Mouse (Mus musculus): ENCODE results near the gene Anp32e.
"Not testable (repeated sequence)": the region's sequence is repeated elsewhere in the genome, so short reads cannot be mapped to it uniquely, and the experiment has no call there.

The Anp32e gene

DNA sequence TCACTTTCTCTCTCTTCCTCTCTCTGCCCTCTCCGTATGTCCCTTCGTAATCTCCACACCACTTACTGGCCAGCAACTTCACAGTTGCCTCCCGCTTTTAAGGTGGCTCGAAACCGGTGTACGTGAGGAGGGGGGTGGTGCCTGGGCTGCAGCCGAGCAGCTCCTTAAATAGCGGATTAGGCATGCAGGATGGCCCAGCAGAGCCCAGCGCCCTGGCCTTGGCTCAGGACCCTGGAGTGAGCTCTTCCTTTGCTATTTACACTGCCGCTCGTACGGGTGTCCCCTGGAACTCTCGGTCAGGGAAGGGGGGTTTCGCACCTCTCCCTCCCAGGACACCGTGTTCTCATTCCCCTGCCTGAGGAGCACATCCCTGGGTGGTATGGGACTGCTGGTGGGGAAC, 24.5 kb upstream of the Anp32e start, which contains the start of gene Car14:
Car14 (minus strand) TSS at position 124 of the 400 bp plus-strand sequence.
- DNase-seq = no peak

DNA sequence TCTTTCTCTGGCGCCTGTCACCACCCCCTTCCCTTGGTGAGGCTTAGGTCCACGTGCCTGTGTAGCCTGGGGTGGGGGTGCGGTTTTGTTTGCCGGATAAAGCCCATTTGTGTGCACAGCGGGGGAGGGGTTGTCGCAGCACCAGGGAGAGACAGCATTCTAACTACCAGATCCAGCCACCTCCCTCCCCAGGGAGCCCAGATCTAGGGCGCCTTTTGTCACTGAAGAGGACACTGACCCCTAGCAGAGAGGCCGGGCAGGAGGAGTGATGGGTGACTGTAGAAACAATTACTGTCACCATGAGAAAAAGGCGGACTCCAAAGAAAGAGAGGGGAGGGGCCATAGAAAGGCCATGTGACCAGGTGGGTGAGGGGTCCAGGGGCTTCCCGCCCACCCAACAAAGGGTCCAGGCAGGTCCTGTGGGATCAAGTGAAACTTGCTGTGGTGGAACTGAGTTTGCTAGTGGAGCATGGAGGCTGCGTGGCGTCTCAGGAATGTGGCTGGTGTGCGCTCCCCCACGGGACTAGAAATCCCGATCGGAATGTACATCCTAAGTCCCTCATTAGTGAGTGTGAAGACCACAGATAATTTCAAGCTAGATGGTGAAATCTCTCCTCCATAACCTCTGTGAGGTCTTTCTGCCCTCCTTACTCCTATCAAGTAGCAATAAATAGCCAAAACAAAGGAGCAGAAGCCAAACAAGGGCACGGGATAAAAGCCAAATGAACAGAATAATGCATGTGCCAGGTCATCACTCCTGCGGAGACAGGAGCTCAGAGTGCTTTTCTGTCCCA, 23.7 kb upstream of the Anp32e start:
- no peak for DNase-seq

DNA sequence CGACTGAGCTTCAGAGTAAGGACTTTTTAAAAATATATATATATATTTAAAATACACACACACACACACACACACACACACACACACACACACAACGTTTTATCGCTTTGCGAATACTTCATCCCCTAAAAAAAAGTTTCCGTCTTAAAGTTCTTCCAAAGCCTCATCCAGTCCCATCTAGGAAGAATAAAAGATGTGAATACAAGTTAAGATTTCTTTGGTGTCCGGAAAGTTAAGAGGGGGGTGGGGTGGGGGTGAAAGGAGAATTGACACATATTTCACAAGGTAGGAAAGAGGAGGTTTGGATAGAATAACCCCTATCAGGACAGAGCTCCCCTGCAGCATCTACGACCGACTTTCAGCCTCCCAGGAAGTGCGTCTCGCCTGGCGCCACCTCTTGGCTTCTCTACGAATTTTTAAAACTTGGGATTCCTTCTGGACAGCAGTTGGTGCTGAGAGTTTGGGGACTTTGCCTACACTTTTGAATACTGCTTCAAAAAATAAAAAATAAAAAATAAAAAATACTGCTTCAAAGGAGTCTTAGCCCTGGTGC, 23.0 kb upstream of the Anp32e start:
- DNase-seq = peak in 1 of 2 experiments; percentile 45

DNA sequence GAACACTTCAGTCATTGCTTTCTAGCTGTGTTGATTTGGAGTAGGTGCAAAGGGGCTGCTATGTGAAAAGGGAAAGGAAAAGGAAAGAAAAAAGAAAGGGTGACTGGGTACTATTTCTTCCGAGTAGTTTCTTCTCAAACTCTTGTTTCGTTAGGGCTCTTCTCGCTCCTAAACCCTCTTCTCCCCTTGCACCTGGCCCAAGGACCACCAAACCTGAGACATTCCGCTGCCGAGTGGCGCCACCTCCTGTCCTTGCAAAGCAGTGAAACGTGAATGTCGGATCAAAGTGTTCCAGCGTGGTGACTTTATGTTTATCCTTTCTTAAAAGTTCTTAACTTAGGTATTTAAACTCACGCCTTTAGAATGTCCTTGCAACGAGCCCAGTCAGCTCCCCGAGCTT, 22.2 kb upstream of the Anp32e start:
- DNase-seq = peak in 1 of 2 experiments; percentile 64

DNA sequence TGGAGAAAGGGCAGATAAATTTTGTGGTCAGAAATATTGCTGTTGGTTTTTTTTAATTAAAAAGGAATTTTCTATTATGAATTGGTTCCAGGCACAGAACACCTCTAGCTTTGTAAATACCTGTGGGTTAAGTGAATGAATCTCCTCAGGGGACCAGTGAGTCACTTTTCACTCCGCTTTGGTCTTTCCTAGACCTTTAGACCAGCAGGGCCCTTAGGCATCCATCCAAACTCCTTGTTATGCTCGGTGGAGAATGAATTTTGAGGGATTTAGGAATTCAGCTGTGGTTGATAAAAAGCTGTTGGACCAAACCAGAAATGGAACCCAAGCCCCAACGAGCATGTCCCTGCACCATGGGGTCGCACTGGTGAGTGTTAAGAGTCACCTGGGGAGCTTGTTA, 21.4 kb upstream of the Anp32e start:
- DNase-seq = no peak

DNA sequence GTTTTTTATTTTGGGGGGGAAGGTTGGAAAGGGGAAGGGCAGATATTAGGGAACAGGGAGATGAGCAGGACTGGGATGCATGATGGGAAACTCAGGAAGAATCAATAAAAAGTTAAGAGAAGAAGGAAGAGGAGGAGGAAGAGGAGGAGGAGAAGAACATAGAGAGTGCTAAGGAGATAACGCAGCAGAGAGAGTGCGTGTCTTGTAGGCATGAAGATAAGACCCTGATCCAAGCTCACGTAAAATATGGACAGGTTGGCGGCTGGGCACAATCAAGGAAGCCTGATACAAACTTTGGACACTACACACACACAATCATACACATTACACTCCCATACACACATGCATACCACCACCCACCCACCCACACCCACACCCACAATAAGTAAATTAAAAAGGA, 14.3 kb upstream of the Anp32e start:
- no peak for DNase-seq

DNA sequence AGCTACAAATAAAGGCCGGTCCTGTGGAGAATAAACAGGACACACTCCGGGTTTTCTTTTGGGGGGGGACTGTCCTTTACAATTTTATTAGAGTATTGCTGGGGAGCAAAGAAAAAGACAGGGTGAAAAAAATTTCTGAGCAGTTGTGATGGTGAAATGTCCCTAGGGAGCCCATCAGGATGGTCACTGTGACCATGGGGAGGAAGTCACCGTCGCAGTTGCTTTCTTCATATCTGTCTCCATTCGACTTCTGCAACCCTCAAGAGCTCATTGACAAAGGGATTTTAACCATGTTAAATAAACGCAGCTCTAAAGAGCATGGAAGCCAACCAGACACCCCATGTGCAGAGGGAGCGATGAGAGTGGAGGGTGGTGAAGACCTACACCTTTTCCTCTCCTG, 12.3 kb upstream of the Anp32e start:
- no peak for DNase-seq

DNA sequence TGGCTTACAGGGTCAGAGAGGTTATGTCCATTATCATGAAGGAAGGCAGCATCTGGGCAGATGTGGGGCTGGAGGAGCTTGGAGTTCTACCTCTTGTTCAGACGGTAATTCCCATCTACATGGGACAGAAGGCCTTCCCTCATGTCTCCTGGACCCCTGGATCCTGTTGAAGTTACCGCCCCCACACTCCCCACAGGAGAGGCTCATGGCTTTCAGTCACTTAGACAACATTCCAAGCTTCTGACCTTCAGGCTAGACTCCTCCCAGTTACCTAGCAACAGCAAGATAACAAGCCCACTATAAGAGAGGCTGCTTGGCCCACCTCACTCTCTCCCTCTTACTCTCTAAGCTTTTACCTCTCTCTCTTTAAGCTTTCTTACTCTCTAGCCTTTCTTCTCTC, 8.5 kb upstream of the Anp32e start:
- not testable (repeated sequence) for DNase-seq

DNA sequence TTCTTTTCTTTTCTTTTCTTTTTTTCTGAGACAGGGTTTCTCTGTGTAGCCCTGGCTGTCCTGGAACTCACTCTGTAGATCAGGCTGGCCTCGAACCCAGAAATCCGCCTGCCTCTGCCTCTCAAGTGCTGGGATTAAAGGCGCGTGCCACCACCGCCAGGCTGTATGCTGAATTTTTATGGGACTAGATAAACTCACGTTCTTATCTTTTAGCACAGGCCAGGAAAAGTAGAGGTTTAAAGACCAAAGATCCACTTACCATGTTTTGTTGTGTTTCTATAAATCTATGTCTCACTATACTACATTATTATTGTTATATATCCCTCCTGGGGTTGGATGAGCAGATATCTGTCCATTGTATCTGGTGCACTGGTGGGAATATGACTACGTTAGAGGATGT, 5.6 kb upstream of the Anp32e start:
- DNase-seq = not testable (repeated sequence)

DNA sequence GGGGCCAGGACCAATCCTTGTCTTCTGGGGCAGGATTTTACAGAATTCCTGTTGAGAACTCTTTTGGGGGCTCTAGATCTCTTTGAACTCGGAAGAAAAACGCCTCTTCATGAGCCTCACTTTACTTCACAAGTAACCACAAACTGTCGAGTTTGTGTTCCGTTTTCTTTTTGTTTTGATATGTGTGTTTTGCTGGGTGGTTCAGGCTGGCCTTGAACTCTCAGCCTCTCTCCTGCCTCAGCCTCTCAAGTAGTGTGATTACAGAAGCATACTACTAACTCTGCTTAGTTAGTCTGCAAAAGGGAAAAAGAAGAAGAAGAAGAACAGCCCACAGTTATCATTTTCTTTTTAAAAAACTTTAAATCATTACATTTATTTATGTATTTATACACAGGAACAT, 4.9 kb upstream of the Anp32e start:
- no peak for DNase-seq

DNA sequence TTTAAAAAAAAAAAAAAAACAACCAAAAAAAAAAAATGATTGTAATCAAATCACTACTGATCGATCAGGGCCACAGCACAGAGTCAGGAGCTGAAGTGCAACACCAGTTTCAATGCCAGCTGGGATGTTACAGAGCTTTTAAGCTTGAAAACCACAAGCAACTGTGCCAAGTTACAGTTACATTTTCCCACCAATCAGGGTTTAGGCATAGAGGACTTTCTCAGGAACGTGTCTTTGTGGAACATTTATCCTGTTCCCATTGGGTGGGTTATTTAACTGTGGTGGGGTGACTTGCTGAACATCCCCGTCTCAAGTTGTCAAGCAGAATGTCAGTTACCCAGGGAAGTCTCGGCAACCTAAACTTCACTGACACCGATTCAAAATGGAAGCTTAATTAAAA, 4.0 kb upstream of the Anp32e start:
- no peak for DNase-seq

DNA sequence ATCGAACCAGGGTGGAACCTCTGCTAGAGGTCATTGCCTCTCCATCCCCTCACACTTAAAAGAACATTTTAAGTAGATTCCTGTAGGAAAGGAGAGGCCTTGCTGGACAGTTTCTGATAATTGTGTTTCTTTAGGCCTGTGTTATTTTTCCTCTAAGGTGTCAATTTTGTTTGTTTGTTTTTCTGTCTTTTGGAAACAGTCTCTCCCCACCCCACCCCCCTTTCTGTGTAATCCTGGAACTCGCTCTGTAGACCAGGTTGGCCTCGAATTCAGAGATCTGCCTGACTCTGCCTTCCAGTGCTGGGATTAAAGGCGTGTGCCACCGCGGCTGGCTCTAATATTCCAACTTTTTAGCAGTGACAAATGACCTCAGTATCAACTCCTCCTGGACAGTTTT, 787 bp upstream of the Anp32e start:
- DNase-seq = no peak

DNA sequence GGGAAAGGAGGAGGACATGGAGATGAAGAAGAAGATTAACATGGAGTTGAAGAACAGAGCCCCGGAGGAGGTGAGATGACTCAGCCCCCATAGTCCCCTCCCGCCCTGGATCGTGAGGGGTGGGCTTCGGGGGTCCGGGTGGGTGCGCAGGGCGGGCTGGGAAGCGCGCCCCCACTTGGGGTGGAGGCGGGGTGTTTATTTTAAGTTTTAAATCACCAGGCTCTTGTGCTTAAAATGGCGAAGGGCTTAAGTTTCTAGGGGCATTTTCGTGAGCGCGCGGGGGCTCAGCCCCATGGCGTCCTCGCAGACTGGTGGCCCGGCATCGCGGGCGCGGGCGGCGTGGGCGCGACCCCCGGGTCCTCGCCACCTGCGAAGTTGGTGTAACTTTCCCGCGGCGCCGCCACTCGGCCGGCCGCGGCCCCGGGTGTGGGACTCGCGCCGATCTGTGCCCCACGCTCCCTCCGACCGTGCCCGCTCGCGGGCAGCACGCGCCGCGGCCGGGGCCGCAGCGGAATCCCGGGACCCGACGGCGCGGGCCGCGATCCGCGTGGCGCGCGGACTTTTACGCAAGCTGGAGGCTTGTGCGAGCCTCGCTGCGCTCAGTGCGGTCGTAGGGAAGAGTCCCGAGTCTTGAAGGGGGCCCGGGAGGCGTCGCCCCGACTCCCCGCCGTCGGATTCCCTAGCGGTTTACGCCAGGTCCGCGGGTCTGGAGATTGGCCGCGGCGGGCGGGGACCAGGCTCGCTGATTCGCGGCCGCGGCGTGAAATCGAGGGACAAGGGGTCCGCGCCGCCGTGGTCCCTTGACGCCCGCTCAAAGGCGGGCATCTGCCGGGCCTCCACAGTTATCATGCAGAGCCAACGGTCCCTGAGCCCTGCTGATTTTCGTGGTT, 780 bp downstream of the Anp32e start:
- DNase-seq = peak; percentile 42 to 56

DNA sequence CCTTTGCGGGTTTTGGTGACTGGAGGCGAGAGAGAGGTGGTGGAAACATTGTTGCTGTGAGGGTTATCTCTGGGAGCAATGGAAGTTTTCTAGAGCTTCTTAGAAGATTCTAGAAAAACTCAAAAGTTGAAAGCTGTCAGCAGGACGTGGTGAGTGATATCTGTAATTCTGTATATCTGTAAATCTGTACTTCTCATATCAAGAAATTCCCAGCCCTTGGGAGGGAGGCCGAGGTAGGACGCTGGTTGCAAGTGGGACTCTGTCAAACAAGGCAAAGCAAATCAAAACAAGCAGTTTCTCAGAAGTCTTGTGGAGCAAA, 1.4 kb downstream of the Anp32e start:
- DNase-seq = no peak

DNA sequence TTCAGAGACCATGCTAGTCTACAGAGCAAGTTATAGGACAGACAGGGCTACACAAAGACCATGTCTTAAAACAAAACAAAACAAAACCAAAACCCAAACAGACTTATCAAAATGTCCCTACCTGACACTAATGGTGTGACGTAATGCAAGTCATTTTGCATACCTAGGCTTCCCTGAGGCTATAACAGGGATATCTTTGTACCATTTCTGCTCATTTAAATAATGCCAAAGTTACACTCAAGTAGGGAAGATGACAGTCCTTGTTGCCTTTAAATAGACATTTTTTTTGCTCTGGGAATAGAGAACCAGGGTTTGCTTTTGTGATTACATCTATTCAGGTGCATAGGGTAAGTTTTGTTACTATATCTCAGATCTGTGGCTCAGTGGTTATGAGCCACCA, 2.4 kb downstream of the Anp32e start:
- DNase-seq = no peak

DNA sequence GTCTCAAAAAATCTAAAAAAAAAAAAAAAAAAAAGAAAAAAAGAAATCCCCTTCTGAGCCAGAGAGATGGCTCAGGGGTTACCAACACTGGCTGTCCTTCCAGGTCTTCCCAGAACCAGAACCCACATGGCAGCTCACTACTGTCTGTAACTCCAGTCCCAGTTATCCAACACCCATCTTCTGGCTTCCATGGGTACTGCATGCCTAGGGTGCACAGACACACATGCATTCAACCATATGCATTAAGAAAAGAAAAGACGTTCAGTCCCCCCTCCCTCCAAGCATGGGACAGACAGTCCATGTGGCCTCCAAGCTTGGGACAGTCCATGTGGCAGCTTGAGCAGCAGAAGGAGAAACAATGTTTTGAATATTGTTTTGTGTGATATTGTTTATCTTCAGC, 3.1 kb downstream of the Anp32e start:
- no peak for DNase-seq

DNA sequence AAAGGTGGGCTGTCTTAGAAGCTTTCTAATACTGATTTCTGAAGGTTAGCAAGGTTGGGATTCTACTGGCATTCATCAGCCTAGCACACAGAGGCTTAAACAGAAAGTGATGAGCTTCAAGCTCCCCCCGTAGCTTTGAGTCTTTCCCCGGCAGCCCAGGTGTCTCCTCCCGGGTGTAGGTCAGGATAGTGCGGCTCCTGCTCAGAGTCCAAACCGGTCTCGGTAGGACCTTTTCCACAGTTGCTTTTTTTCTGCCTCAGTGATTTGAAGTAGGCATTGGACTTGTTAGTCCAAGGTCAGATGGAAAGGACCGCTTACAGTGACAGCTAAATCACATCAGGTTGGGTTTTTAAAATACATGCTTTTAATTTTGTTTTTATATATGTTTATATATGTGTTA, 3.5 kb downstream of the Anp32e start:
- DNase-seq = no peak

DNA sequence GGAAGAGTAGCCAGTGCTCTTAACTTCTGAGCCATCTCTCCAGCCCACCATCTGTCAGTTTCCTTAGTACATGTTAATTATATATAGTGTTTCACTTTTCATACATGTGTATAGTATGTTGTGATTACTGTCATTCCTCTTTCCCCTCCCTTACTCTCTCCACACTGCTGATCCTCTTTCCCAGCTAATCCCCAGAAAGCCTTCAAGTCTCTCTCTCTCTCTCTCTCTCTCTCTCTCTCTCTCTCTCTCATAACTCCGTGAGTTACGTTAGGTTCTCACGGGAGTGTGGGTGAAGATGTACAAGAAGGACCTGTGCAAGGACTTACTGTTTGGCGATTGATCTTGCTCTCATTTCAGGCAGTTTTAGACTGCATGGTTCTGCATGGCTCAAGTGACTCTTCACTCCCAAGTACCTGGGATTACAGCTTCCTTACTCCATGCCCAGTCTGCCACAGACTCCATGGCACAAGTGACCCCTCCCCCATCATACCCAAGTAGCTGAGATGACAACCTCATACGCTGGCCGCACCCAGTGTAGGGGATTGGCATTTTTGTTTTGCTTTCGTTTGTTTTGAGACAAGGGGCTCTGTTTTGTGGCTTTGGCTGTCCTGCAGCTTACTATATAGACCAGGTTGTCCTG, 4.2 kb downstream of the Anp32e start:
- DNase-seq = no peak

DNA sequence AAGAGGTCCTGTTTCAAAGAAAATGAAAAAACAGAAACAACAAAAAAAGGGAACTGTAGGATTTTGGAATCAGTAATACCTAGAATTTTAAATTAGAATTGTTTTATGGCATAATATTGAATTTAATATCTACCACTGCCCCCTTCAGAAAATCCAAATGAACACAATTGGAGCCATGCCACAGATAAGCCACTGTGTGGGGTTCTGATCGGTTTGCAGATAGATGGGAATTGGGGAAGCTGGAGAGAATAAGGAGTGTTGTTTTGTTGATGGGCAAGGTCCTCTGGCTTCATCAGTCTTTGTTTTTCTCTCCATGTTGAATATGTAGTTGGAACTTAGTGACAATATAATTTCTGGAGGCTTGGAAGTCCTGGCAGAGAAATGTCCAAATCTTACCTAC, 5.4 kb downstream of the Anp32e start:
- DNase-seq = no peak

DNA sequence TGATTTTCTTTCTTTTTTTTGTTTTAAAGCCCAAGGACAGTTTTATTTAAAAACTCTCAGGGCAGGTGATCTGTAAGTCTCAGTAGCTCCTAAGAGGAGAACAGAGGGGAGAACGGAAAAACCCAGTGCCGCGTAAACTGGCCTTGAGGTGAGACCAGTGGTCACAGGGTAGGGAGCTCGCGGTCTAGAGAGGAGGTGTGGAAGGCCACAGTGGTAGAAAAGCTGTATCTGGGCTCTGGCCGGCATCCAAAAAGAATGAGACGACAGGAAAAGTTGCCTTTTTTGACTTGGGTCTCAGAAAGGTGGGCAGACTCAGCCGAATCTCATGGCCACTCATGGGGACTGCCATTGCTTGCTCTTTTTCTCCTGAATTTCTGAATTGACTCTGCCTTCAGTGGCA, 9.2 kb downstream of the Anp32e start:
- no peak for DNase-seq

DNA sequence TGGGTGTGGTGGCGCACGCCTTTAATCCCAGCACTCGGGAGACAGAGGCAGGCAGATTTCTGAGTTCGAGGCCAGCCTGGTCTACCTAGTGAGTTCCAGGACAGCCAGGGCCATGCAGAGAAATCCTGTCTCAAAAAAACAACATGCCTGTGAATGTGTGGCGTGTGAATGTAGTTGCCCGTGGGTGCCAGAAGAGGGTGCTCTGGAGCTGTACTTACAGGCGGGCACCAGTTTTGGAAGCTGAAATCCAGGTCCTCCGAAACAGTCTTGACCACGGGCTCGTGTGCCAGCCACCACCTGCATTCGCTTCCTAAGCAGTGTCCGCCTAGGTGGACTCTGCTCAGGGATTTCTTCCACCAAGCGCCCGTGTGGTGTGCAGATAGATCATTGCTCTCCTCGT, 9.8 kb downstream of the Anp32e start:
- no peak for DNase-seq

DNA sequence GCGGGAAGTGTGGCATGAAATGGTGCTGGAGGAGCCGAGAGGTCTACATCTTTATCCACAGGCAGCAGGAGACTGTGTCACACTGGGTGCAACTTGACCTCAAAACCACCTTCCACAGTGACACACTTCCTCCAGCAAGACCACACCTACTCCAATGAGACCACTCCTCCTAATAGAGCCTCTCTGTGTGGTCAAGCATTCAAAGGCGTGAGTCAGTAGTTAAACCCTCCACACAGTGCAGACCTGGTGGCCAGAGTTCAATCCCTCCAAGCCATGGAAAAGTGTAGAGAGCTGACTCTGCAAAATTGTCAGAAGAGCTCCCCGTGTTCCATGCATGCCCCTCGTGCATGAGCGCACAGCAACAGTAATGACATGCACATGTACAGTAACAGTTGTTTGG, 13.7 kb downstream of the Anp32e start:
- no peak for DNase-seq

DNA sequence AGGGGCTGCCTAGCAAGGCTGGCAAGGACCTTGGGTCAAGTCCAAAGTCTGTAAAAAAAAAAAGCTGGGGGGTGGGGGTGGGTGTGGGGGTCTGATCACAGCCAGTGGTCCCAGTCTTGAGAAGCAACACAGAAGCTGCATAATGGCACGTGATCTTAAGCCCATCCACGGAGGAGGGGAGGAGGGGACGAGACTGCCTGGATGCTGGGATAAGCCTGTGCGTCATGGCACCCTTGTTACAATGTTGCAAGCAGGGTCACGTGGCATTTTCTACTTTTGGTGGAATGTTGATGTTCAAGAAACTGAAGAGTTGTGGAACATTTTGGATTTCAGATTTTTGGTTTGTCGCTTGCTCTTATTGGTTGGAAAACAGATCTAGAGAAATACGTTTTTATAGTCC, 14.2 kb downstream of the Anp32e start:
- no peak for DNase-seq

DNA sequence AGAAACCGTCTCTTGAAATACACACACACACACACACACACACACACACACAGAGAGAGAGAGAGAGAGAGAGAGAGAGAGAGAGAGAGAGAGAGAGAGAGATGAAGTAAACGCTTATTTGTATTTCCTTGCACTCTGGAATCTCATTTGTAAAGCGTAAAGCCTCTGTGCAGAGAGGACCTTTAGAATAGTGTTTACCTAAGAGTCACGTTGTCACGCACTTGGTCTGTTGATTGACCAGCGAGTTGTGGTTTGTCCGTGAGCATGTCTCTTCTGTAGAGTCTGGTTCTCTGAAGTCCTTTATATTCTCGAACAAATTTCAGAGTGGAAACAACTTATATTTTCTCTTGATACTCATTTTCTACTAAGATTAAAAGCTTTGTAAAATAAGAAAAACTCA, 15.7 kb downstream of the Anp32e start:
- no peak for DNase-seq
